Mouse (Mus musculus): ENCODE data around the gene H2-T24. TPM values are rescaled to one million over a fixed set of nuclear protein-coding genes. Genes with fewer than 3 reads are reported as not detected.
A peak's percentile ranks its signal among the peaks of the same experiment; 100 is the strongest.

Gene H2-T24
- polyA plus RNA-seq, 1 experiment from 2014 or later, result 3.5 TPM

- no peaks in the 10 kb centered on the region for H3K27me3 ChIP-seq (replicated peaks; ENCODE audit: control insufficient read depth, insufficient read depth, low read length)
- H3K4me2 ChIP-seq, result peak overlapping the region; percentile 19; the same call in 1 of the 2 replicates
- no peak overlapping the region; the same call in 1 of the 2 replicates for H3K9ac ChIP-seq (ENCODE audit: low read depth, low read length)
- peaks cover 15% of the 10 kb centered on the region for H3K36me3 ChIP-seq (ENCODE audit: control insufficient read depth, insufficient read depth, low read length)
- no peaks in the 10 kb centered on the region for H3K9me3 ChIP-seq (ENCODE audit: control insufficient read depth, low read length)
- DNase-seq (ENCODE audit: low spot score), result no peak
- H3K4me1 ChIP-seq (replicated peaks; ENCODE audit: control insufficient read depth, insufficient read depth, low read length), result peaks cover 14% of the 10 kb centered on the region
- WGBS, result 96% methylated on average over 2 of the region's 2 CpGs
- 0 out of 2 replicates have a peak overlapping the region, but pooled peaks have one; percentile 6 for H3K4me3 ChIP-seq (ENCODE audit: low read depth, low read length)
- H3K27ac ChIP-seq (ENCODE audit: low read depth, low read length), result no peak overlapping the region
- no peak for ATAC-seq (replicated peaks; ENCODE audit: low FRiP score)
Measured at GRCm38 (mm10) chr17:35967621-35968020, 52.7 kb downstream of the H2-T24 start.

GRCm38 (mm10) chr17:35963279-35963678 is 57.1 kb downstream of the H2-T24 start:
- WGBS, result 86% methylated on average over 10 of the region's 10 CpGs
- ATAC-seq (replicated peaks; ENCODE audit: low FRiP score) (no peak), DNase-seq (ENCODE audit: low spot score) (no peak)
- no peak overlapping the region for H3K9ac ChIP-seq (ENCODE audit: low read depth, low read length)
- H3K4me2 ChIP-seq, result no peak overlapping the region
- no peak overlapping the region for H3K4me3 ChIP-seq (ENCODE audit: low read depth, low read length)
- no peaks in the 10 kb centered on the region for H3K27me3 ChIP-seq (replicated peaks; ENCODE audit: control insufficient read depth, insufficient read depth, low read length)
- no peaks in the 10 kb centered on the region for H3K9me3 ChIP-seq (ENCODE audit: control insufficient read depth, low read length)
- H3K4me1 ChIP-seq (replicated peaks; ENCODE audit: control insufficient read depth, insufficient read depth, low read length), result peaks cover 5% of the 10 kb centered on the region; the same call in 1 of the 2 replicates
- H3K36me3 ChIP-seq (ENCODE audit: control insufficient read depth, insufficient read depth, low read length), result peaks cover 57% of the 10 kb centered on the region
- no peak overlapping the region for H3K27ac ChIP-seq (ENCODE audit: low read depth, low read length)

DNA sequence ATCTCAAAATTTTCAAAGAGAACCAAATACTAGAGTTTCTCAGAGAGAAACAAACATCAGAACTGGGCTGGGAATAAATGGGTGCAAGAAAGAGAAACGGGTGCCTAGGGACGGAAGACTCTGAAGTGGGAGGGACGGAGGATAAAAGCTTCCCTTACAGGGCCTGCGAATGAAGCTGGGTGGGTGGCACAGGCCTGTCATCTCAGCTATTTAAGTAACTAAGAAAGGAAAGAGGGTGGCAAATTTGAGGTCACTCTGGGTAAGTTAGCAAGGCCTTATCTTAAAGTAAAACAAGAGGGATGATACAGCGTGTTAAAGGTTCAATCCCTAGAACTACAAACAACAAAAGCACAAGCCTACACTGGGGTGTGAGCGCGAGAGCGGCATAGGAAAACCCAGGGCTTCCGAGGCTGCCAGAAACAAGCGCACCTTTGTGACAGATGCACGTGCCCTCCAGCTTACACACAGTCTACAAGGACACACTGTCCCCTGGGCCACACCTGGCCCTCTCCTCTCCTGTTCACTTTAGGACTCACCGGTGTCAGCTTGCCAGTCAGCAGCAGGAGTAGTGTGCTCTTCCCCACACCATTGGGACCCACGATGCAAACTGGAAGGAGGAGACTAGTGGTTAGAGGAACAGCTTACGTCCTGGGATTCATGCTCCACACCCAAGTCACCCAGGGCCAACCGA is 61.7 kb downstream of the H2-T24 start:
- no peak overlapping the region for H3K4me3 ChIP-seq (ENCODE audit: low read depth, low read length)
- WGBS, result 94% methylated on average over 15 of the region's 15 CpGs
- DNase-seq (ENCODE audit: low spot score), result no peak
- H3K4me1 ChIP-seq (replicated peaks; ENCODE audit: control insufficient read depth, insufficient read depth, low read length), result no peaks in the 10 kb centered on the region
- H3K27ac ChIP-seq (ENCODE audit: low read depth, low read length), result no peak overlapping the region
- peaks cover 71% of the 10 kb centered on the region for H3K36me3 ChIP-seq (ENCODE audit: control insufficient read depth, insufficient read depth, low read length)
- H3K9ac ChIP-seq (ENCODE audit: low read depth, low read length), result no peak overlapping the region; the same call in 1 of the 2 replicates
- no peaks in the 10 kb centered on the region for H3K27me3 ChIP-seq (replicated peaks; ENCODE audit: control insufficient read depth, insufficient read depth, low read length)
- no peaks in the 10 kb centered on the region for H3K9me3 ChIP-seq (ENCODE audit: control insufficient read depth, low read length)
- no peak for ATAC-seq (replicated peaks; ENCODE audit: low FRiP score)
- no peak overlapping the region for H3K4me2 ChIP-seq

MicroRNA genes within 50 kb of the gene (microRNA counts, 519-probe panel; counts per million panel counts)
- microRNA mmu-miR-877, result not detected

Small RNA genes lying within 50 kb of the gene (microRNA-seq; reads per million reads assigned to microRNA genes)
- 238 reads per million, percentile 58 among the genes with 10 or more reads in this experiment for gene Mir877 (ENCODE audit: borderline number of aligned reads)

Other genes starting within 250 kb of the H2-T24 start
- 9.4 and 9.9 TPM in 2 replicates for gene Ier3, start 198.9 kb downstream of the H2-T24 start, polyA plus RNA-seq (2014; fragmentation: Nextera tagmentation; extraction: Ambion mirVana)
- gene Flot1, start 197.3 kb downstream of the H2-T24 start, polyA plus RNA-seq (2014; fragmentation: Nextera tagmentation; extraction: Ambion mirVana), result 59.3 and 67.8 TPM in 2 replicates
- gene Tubb5, start 182.3 kb downstream of the H2-T24 start, polyA plus RNA-seq (2014; fragmentation: Nextera tagmentation; extraction: Ambion mirVana), result 843 and 854 TPM in 2 replicates
- 19.6 and 23.3 TPM in 2 replicates for gene Mdc1, start 179.0 kb downstream of the H2-T24 start, polyA plus RNA-seq (2014; fragmentation: Nextera tagmentation; extraction: Ambion mirVana)
- gene Nrm, start 159.2 kb downstream of the H2-T24 start, polyA plus RNA-seq (2014; fragmentation: Nextera tagmentation; extraction: Ambion mirVana), result 40.9 and 45.4 TPM in 2 replicates
- gene Ppp1r18, start 155.0 kb downstream of the H2-T24 start, polyA plus RNA-seq (2014; fragmentation: Nextera tagmentation; extraction: Ambion mirVana), result 22.0 and 23.1 TPM in 2 replicates
- 69.1 and 70.4 TPM in 2 replicates for gene Dhx16, start 140.7 kb downstream of the H2-T24 start, polyA plus RNA-seq (2014; fragmentation: Nextera tagmentation; extraction: Ambion mirVana)
- gene 2310061I04Rik, start 123.1 kb downstream of the H2-T24 start, polyA plus RNA-seq (2014; fragmentation: Nextera tagmentation; extraction: Ambion mirVana), result 33.7 and 34.0 TPM in 2 replicates
- gene Atat1, start 110.5 kb downstream of the H2-T24 start, polyA plus RNA-seq (2014; fragmentation: Nextera tagmentation; extraction: Ambion mirVana), result 39.5 and 40.0 TPM in 2 replicates
- 167 and 172 TPM in 2 replicates for gene Mrps18b, start 104.2 kb downstream of the H2-T24 start, polyA plus RNA-seq (2014; fragmentation: Nextera tagmentation; extraction: Ambion mirVana)
- gene Ppp1r10, start 104.1 kb downstream of the H2-T24 start, polyA plus RNA-seq (2014; fragmentation: Nextera tagmentation; extraction: Ambion mirVana), result 35.4 and 39.7 TPM in 2 replicates
- 132 and 134 TPM in 2 replicates for gene Abcf1, start 50.8 kb downstream of the H2-T24 start, polyA plus RNA-seq (2014; fragmentation: Nextera tagmentation; extraction: Ambion mirVana)
- gene Gnl1, start 40.7 kb downstream of the H2-T24 start, polyA plus RNA-seq (2014; fragmentation: Nextera tagmentation; extraction: Ambion mirVana), result 33.7 and 35.6 TPM in 2 replicates
- gene Prr3, start 40.3 kb downstream of the H2-T24 start, polyA plus RNA-seq (2014; fragmentation: Nextera tagmentation; extraction: Ambion mirVana), result 22.0 and 22.8 TPM in 2 replicates
- gene H2-T23, start 12.3 kb upstream of the H2-T24 start, polyA plus RNA-seq (2014; fragmentation: Nextera tagmentation; extraction: Ambion mirVana), result 15.9 and 16.1 TPM in 2 replicates
- gene H2-T22, start 22.2 kb upstream of the H2-T24 start, polyA plus RNA-seq (2014; fragmentation: Nextera tagmentation; extraction: Ambion mirVana), result 9.5 and 10.2 TPM in 2 replicates
- not detected in 2 replicates for gene Gm6034, start 22.4 kb upstream of the H2-T24 start, polyA plus RNA-seq (2014; fragmentation: Nextera tagmentation; extraction: Ambion mirVana)
- gene Gm11127, start 37.8 kb upstream of the H2-T24 start, polyA plus RNA-seq (2014; fragmentation: Nextera tagmentation; extraction: Ambion mirVana), result not detected in 2 replicates
- not detected in 2 replicates for gene Gm19684, start 101.1 kb upstream of the H2-T24 start, polyA plus RNA-seq (2014; fragmentation: Nextera tagmentation; extraction: Ambion mirVana)
- gene Gm7030, start 108.9 kb upstream of the H2-T24 start, polyA plus RNA-seq (2014; fragmentation: Nextera tagmentation; extraction: Ambion mirVana), result not detected in 2 replicates
- 0.25 and 0.31 TPM in 2 replicates for gene Gm8909, start 148.0 kb upstream of the H2-T24 start, polyA plus RNA-seq (2014; fragmentation: Nextera tagmentation; extraction: Ambion mirVana)
- gene H2-T3, start 169.7 kb upstream of the H2-T24 start, polyA plus RNA-seq (2014; fragmentation: Nextera tagmentation; extraction: Ambion mirVana), result not detected in 2 replicates
- 101 and 112 TPM in 2 replicates for gene Rpp21, start 237.5 kb upstream of the H2-T24 start, polyA plus RNA-seq (2014; fragmentation: Nextera tagmentation; extraction: Ambion mirVana)

Data from liver, embryonic 11.5 days (tissue).